Mouse (Mus musculus) mature B cell (primary cell): ENCODE results near the gene Prss33.
"Not testable (repeated sequence)": the region's sequence is repeated elsewhere in the genome, so short reads cannot be mapped to it uniquely, and the experiment has no call there.

Source experiments
- in situ Hi-C: fragments of 300-500 bp; cut with MboI; formaldehyde crosslinking; loops from 2 replicates; pipeline ENCODE4 v1.14.3; 2019

The Prss33 gene

GRCm38 (mm10) chr17:23836006-23836575 lies at the start of gene Prss33:
Prss33 (minus strand) TSS chr17:23836056.
- in situ Hi-C loops = loop anchor here (5.0 kb wide), 1 partner anchor 59 kb away; no protein-coding TSS in a partner anchor

GRCm38 (mm10) chr17:23880576-23880975 lies 44.7 kb upstream of the Prss33 start, which contains the start of the genes Dcpp1 and Dcpp2:
Dcpp1 (plus strand) TSS chr17:23880876.
Dcpp2 (plus strand) TSS chr17:23880880.
- in situ Hi-C loops = not testable (repeated sequence)

- in situ Hi-C loops = no loop called here
Measured at GRCm38 (mm10) chr17:23877166-23877565, 41.3 kb upstream of the Prss33 start.

DNA sequence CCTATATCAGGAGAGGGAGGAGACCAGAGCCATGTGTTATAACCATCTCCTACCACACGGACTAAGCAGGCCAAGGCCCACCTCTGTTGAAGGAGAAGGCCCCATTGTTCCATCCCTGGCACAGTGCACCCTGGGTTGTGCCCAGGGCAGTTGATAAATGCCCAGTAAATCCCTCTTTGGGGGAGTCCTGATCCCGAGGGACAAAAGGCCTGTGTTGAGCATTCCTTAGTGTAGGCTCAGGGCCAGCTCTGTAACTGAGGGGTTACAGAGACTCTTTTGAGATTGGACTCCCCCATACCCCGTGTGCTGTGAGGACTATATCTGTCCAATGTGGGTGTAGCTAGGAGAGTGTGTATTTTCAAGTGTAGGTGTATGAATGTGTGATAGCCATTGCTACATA lies 40.9 kb upstream of the Prss33 start:
- in situ Hi-C loops = no loop called here

DNA sequence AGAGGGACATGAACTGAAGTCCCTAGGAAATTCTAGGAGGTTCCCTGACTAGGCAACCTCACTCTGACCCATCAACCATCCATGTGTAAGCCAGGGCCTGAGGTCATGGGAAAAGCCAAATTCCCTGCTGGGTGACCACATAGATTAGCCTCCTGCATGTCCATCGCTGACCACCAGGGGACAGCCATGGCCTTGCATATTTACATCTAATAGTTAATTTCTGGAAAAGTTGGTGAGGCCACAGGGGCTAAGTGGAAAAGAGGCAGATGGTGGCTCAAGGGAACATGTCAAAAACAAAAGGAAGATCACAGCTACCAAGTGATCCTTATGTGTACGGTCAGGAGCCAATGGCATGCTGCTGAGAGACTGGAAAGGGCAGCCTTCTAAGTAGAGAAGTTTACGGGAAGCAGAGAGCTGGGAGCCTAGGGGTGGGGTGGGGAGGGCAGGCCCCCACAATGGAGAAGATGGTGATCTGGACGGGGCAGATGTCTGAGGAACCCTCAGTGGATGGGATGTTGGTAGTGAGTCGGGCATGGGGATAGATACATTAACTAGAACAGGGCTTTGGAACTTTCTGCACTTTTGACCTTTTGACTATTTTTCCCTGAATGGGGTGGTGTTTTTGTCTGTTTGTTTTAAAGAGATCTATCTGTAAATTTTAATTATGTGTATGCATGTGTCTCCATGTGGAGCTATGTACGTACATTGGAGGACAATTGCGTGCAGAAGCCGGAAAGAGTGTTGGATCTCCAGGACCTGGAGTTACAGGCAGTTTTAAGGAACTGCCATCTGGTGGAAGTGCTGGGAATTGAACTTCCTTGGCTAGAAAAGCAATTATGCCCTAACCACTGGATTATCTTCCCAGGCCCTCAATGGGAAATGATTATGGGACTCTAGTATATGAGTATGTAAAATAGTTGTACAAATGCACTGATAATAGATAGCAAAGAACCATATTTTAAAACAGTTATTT lies 38.3 kb upstream of the Prss33 start:
- in situ Hi-C loops = no loop called here

DNA sequence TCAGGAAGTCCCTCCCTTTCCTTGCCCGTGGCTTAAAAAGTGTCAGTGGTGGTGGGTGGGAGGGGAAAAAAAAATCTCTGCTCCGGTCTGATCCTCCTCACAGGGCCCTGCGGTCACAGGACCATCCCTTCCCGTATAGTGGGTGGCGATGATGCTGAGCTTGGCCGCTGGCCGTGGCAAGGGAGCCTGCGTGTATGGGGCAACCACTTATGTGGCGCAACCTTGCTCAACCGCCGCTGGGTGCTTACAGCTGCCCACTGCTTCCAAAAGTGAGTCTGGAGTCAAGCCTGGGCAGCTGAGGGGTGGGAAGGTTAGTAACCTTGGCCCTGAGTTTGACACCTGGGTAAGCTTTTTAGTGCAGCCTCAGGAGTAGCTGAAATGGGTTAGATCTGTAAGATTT lies 32.7 kb upstream of the Prss33 start:
- in situ Hi-C loops = no loop called here

DNA sequence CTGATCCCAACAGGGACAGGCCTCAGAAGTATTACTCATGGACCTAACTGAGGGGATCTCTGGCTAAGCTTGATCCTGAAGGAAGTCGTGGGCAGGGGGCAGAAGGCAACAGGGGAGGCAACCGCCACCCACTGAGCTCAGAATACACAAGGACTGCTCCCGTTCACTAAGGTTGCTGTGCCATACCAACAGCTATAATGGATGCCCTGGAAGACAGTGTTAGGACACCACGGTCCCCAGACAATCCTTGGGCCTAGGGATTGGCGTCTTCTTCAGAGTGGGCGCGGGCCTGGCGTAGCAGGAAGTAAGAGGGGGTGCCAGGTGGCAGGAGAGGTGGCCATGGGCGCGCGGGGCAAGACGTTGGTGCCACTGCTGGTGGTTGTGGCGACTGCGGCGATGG lies 31.9 kb upstream of the Prss33 start, which contains the start of gene Prss21:
Gene Prss21, plus strand, starts transcription at position 301 of the 400 bp plus-strand sequence.
- in situ Hi-C loops = no loop called here

GRCm38 (mm10) chr17:23862926-23863325 lies 27.1 kb upstream of the Prss33 start:
- in situ Hi-C loops = no loop called here

DNA sequence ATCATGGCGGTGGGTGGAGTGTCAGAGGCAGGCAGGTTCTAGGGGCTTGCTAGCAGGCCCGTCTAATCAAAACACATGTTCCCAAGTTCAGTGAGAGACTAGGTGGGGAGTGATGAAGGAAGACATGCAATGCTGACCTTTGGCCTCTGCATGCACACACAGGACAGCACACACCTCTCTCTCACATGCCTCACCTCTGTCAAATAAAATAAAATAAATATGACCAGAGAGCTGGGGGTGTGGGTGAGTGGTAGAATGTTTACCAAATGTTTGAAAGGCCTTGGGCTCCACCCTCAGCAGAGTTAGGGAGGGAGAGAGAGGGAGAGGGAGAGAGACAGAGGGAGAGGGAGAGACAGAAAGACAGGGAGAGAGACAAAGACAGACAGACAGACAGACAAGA lies 22.1 kb upstream of the Prss33 start:
- in situ Hi-C loops = loop anchor here (10.0 kb wide), 1 partner anchor 107 kb away; no protein-coding TSS in a partner anchor

DNA sequence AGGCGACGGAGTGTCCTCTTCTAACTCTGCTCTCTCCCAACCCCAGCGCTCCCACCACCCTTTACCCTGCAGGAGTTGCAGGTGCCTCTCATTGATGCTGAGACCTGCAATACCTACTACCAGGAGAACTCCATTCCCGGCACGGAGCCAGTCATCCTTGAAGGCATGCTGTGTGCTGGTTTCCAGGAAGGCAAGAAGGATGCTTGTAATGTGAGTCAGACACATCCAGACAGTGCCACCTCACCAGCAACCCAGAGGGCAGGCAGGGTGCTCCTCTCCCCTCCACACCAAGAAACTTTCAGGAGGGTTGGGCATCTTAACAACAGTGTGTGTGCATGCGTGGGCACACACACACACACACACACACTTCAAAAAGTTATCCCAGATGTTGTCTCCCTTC lies 21.3 kb upstream of the Prss33 start:
- in situ Hi-C loops = loop anchor here (10.0 kb wide), 1 partner anchor 108 kb away; no protein-coding TSS in a partner anchor

- in situ Hi-C loops = loop anchor here (10.0 kb wide), 1 partner anchor 111 kb away; no protein-coding TSS in a partner anchor
Measured at GRCm38 (mm10) chr17:23854229-23854765, 18.4 kb upstream of the Prss33 start.

DNA sequence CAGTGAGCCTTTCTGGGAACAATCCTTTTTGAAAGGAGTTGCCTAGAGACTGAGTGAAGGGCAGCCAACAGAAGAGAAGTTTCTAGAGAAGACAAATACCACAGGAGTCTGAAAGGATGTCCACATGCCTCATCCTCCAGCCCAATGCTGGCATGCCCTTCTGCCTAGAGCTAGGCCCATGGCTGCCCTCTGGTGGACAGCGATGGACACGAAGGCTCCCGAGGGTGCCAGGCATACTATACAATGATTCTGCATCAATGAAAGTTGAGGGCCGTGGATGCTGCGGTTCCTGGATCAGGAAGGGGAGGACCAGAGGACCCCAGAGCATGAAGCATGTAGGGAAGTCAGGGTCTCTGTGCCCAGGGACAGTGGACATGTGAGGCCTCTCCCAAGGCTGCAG lies 17.4 kb upstream of the Prss33 start:
- in situ Hi-C loops = loop anchor here (10.0 kb wide), 1 partner anchor 112 kb away; no protein-coding TSS in a partner anchor

GRCm38 (mm10) chr17:23850853-23851749 lies 15.2 kb upstream of the Prss33 start:
- in situ Hi-C loops = loop anchor here (10.0 kb wide), 1 partner anchor 114 kb away; no protein-coding TSS in a partner anchor

DNA sequence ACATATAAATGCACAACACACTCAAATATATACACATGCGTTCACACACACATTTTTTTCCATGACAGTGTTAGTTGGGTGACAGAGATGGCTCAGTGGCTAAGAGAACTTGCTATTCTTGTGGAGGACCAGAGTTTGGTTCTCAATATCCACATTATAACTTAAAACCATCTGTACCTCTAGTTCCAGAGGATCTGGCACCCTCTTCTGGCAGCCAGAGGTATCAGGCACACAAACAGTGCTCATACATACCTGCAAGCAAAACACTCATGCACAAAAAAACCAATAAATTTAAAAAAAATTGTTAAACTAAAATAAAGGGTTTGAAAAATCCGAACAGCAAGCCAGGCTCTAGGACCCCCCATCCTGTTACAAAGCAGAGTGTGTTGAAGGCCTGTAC lies 14.2 kb upstream of the Prss33 start:
- in situ Hi-C loops = loop anchor here (10.0 kb wide), 1 partner anchor 115 kb away; no protein-coding TSS in a partner anchor

DNA sequence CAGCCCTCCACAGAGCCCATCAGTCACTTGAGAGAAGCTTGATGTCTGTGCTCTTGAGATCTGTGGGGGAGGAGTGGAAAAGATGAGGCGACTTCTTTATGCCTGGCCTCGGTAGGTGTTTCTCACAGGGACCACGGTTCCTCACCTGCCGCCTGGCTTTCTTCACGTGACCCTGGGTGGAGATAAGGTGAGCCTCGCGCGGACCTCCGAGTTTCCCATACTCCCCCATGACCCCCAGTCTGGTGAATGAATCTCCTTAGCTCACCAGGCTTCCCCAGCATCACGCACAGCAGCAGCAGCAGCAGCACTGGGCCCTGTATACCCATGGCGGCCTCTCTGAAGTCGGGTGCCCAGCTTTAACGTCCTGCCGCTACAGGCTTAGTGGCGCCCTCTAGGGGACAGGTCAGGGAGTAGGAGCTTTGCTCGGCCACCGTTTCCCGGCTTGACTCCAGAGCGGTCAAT lies 8.0 kb upstream of the Prss33 start, which contains the start of the genes Prss32 and Prss41:
Gene Prss32, plus strand, starts transcription at position 44 of the 462 bp plus-strand sequence.
Gene Prss41, minus strand, starts transcription at position 361 of the 462 bp plus-strand sequence.
- in situ Hi-C loops = no loop called here

DNA sequence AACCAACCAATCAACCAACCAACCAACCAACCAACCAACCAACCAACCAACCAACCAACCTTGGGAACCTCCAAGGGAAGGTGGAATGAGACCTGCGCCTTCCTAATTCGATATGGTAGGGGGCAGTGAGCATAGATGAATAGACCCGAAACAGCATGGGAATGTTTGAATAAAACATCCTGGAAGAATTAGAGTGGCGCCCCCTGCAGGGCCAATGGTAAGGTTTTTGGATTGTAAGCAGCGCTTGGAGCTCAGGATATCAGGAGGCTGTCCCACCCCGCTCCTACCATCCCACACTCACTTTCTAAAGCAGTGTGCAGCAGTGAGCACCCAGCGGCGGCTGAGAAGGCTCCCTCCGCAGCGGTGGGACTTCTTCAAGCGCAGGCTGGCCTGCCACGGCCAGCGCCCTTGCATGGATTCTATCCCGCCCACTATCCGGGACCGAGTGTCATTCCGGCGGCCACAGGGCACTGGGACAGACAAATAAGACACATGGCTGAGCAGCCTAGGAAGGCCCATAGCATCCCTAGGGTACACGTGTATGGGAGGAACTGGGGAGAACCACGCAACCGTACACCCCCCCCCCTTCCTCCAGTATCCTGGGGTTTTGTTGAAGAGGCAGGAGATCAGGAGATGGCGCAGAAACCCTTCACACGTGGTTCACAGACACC lies 7.4 kb upstream of the Prss33 start:
- in situ Hi-C loops = no loop called here

- in situ Hi-C loops = no loop called here
Measured at GRCm38 (mm10) chr17:23841145-23841544, 5.3 kb upstream of the Prss33 start.

GRCm38 (mm10) chr17:23831201-23831600 lies 4.7 kb downstream of the Prss33 start:
- in situ Hi-C loops = no loop called here

DNA sequence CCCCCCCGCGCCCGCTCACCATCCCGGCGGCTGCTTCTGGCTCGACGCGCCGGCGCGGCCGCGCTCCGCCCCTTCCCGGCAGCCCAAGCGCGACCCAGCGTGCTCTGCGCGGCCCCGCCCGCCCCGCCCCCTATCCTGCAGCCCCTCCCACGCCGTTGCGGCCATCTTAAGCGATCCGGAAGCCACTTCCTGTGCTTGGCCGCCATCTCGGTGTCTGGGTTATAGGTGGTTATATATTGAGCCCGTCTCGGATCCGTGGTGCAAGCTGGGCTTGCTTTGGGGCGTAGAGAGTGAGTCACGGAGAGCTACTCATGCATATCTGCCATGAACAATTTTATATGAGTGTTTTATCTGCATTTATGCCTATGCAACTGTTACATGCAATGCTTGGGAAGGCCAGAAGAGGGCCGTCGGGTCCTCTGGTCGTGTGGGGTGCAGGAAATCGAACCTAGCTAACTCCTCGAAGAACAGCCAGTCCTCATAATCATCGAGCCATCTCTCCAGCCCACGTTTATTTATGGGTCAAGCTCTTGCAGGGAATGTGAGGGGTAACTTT lies 6.7 kb downstream of the Prss33 start, which contains the start of gene Elob:
Gene Elob, minus strand, starts transcription at position 73 of the 556 bp plus-strand sequence.
- in situ Hi-C loops = no loop called here
